Mouse (Mus musculus) myocyte (in vitro differentiated cells): ENCODE data around the gene Aldh16a1. TPM values are rescaled to one million over a fixed set of nuclear protein-coding genes. Genes with fewer than 3 reads are reported as not detected.

Source experiments
- H3K27me3 ChIP-seq: one replicate; pipeline ENCODE4 v1.6.1; 2011; ENCODE audit not compliant: control insufficient read depth, insufficient read depth, insufficient read length
- H3K36me3 ChIP-seq: one replicate; pipeline ENCODE4 v1.6.1; 2011; ENCODE audit not compliant: control insufficient read depth, insufficient read depth
- H3K4me2 ChIP-seq: one replicate; pipeline ENCODE4 v1.6.1; 2011; ENCODE audit warnings: low read depth, control low read depth
- H3K4me3 ChIP-seq: one replicate; pipeline ENCODE4 v1.5.1; 2011; ENCODE audit warnings: mild to moderate bottlenecking, control low read depth, moderate library complexity
- H3K79me2 ChIP-seq: one replicate; pipeline ENCODE4 v1.6.1; 2011; ENCODE audit not compliant: control insufficient read depth, insufficient read depth
- H3ac ChIP-seq: one replicate; pipeline ENCODE4 v1.6.1; 2011; ENCODE audit not compliant: control insufficient read depth, insufficient read length
- CEBPB ChIP-seq: IDR thresholded peaks from 2 replicates; pipeline ENCODE4 v1.6.1; 2011; ENCODE audit warnings: mild to moderate bottlenecking, moderate library complexity; ENCODE audit not compliant: poor library complexity, insufficient read depth, severe bottlenecking
- E2F4 ChIP-seq: IDR thresholded peaks from one replicate; pipeline ENCODE4 v1.6.1; 2011; ENCODE audit warnings: mild to moderate bottlenecking, control low read depth, moderate library complexity; ENCODE audit not compliant: insufficient read depth
- MAX ChIP-seq: IDR thresholded peaks from one replicate; pipeline ENCODE4 v1.6.1; 2011; ENCODE audit warnings: low read depth, mild to moderate bottlenecking, control low read depth
- MYOD1 ChIP-seq, 3 experiments: IDR thresholded peaks; one replicate each; pipeline ENCODE4 v1.6.1; 2011; ENCODE audit warnings: control low read depth in 2 of 3, low read depth in 2 of 3, mild to moderate bottlenecking in 2 of 3, moderate library complexity in 1 of 3; ENCODE audit not compliant: insufficient read length in 2 of 3, control insufficient read depth in 1 of 3
- MYOG ChIP-seq, 3 experiments: IDR thresholded peaks; one replicate each; pipeline ENCODE4 v1.6.1; 2011; ENCODE audit warnings: control low read depth in 2 of 3, low read depth in 2 of 3, mild to moderate bottlenecking in 2 of 3; ENCODE audit not compliant: insufficient read length in 2 of 3, control insufficient read depth in 1 of 3, insufficient read depth in 1 of 3
- POLR2A ChIP-seq: IDR thresholded peaks from one replicate; pipeline ENCODE4 v1.6.1; 2011; ENCODE audit warnings: low read depth, mild to moderate bottlenecking, control low read depth, moderate library complexity; ENCODE audit not compliant: insufficient read length
- POLR2AphosphoS2 ChIP-seq: IDR thresholded peaks from one replicate; pipeline ENCODE4 v1.6.1; 2011; ENCODE audit warnings: low read depth, control low read depth; ENCODE audit not compliant: insufficient read length
- REST ChIP-seq: IDR thresholded peaks from one replicate; pipeline ENCODE4 v1.6.1; 2011; ENCODE audit warnings: mild to moderate bottlenecking, control low read depth, moderate library complexity; ENCODE audit not compliant: insufficient read depth, insufficient read length
- SRF ChIP-seq: IDR thresholded peaks from one replicate; pipeline ENCODE4 v1.6.1; 2011; ENCODE audit warnings: low read depth; ENCODE audit not compliant: control insufficient read depth, insufficient read length
- TCF12 ChIP-seq: IDR thresholded peaks from one replicate; pipeline ENCODE4 v1.6.1; 2011; ENCODE audit warnings: mild to moderate bottlenecking, control low read depth; ENCODE audit not compliant: poor library complexity, insufficient read depth, severe bottlenecking
- TCF3 ChIP-seq: IDR thresholded peaks from one replicate; pipeline ENCODE4 v1.6.1; 2011; ENCODE audit warnings: low read depth, control low read depth; ENCODE audit not compliant: insufficient read length
- USF1 ChIP-seq: IDR thresholded peaks from one replicate; pipeline ENCODE4 v1.6.1; 2011; ENCODE audit warnings: low read depth, mild to moderate bottlenecking, control low read depth, moderate library complexity
- polyA plus RNA-seq: library from polyadenylated mRNA; unstranded; fragments of >200 nt; fragmentation: generic; extraction: Trizol; gene quantifications from one replicate; pipeline ENCODE4 v1.2.1, GENCODE M21; 2012; ENCODE audit warnings: missing spikeins

Aldh16a1 gene
- polyA plus RNA-seq, 1 experiment, result 29.0 TPM

DNA sequence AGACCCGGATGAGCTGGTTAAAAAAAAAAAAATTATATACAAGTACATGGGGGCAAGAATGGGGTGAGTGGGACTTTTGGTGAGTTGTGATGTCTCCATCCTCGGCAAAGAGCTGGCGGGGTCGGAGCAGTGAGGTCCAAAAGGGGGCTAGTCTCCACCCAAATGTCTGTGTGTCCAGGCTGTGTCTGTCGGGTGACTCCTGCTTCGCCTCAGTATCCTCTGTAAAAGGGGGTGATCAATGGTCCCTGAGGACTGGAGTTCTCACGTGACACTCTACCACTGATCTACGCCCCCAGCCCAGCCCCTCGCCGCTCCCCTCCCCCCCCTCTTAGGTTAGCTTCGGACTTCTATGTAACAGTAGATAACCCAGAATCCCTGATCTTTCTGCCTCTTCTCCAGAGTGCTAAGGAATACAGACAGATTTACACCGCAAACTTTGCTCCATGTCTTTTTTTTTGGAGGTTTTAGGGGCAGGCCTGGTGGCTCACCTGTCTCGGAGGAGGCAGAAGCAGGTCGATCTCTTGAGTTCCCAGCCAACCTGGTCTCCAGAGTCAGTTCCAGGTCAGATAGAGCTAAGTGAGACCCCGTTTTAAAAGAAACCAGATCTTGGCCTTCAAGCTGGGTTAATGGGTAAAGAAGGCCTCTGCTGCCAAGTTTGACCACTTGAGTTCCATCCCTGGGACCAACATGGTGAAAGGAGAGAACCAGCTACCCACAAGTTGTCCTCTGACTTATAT is 24.4 kb downstream of the Aldh16a1 start:
- Histone ChIP-seq H3K36me3 (peaks cover 23% of the 10 kb centered on the region), H3K79me2 (peaks cover 28% of the 10 kb centered on the region), H3K4me2 (peak overlapping the region; percentile 86), H3K4me3 (peak overlapping the region; percentile 81), H3K27me3 (no peaks in the 10 kb centered on the region), H3ac (peak overlapping the region; percentile 18)
- TF ChIP-seq POLR2A (peak; percentile 36), TCF3 (no peak), POLR2AphosphoS2 (peak; percentile 39)

DNA sequence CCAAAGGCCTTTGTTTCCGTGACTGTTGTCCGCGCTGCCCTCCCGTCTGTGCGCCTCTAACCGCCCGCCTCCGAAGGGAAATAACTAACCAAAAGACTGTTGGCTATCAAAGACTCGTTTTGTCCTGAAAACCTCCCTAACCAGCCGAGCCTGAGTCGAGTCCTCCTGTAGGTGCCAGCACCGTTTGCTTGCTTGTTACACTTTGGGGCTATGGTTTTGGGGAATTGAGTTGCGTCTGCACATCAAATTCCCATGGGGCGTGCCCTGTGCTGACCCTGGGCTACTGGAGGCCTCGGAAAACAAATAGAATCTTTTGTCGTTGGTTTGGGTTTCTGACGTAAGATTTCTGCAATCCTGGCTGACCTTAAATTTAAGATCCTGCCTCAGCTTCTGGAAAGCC is 25.1 kb downstream of the Aldh16a1 start:
- H3K36me3 ChIP-seq, result peaks cover 23% of the 10 kb centered on the region
- H3ac ChIP-seq, result peak overlapping the region; percentile 18
- H3K4me3 ChIP-seq, result peak overlapping the region; percentile 81
- peaks cover 28% of the 10 kb centered on the region for H3K79me2 ChIP-seq
- no peaks in the 10 kb centered on the region for H3K27me3 ChIP-seq
- TF ChIP-seq TCF12 (no peak), POLR2AphosphoS2 (peak; percentile 54), MYOG (IDR thresholded peaks at IDR 0.05; ENCODE audit: control insufficient read depth in 1 of 3, insufficient read depth in 1 of 3, insufficient read length in 2 of 3, low read depth in 2 of 3) (no peak), MAX (no peak), TCF3 (no peak), MYOD1 (IDR thresholded peaks at IDR 0.05; ENCODE audit: control insufficient read depth in 1 of 3, insufficient read length in 2 of 3, low read depth in 2 of 3) (no peak), REST (no peak), CEBPB (peak; percentile 98), E2F4 (no peak), USF1 (no peak), POLR2A (no peak)
- H3K4me2 ChIP-seq, result peak overlapping the region; percentile 86

DNA sequence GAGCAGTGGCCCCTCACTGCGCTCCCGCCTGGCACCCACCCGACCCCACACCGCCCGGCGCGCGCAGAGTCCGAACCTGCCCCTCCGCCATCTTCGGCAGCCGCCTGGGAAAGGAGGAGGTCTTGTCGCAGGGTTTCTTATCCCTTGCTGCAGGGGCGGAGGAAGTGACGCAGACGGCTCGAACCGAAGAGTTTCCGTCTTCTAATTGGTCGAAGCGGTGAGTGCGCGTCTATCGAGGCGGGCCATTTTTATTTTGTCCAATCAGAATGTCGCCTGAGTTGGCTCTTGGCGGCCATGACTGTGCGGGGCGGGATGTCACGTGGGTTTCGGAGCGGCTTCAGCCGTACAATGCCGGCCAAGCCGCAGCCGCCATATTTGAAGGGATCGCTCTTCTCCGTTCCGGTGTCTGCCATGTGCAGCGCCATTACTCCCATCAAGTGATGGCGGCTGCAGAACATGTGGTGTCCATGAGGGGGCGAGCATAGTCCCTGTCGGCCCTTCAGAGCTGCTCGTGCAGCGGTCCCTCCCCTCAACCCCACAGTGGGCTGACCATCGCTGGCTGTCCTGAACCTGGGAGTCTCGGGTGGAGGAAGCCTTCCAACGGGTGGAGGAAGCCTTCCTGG is 25.6 kb downstream of the Aldh16a1 start, which contains the start of gene Rpl13a:
Rpl13a (minus strand) TSS at position 138 of the 623 bp plus-strand sequence.
- Histone ChIP-seq H3K27me3 (no peaks in the 10 kb centered on the region), H3K79me2 (peaks cover 32% of the 10 kb centered on the region), H3K4me3 (peak within 1 kb of the TSS; percentile 81), H3ac (peak within 1 kb of the TSS; percentile 63), H3K4me2 (peak within 1 kb of the TSS; percentile 99), H3K36me3 (peaks cover 23% of the 10 kb centered on the region)
- TF ChIP-seq MYOG (IDR thresholded peaks at IDR 0.05; ENCODE audit: control insufficient read depth in 1 of 3, insufficient read depth in 1 of 3, insufficient read length in 2 of 3, low read depth in 2 of 3) (peak in 1 of 3 experiments; percentile 59), USF1 (peak; percentile 73), SRF (no peak), POLR2A (peak; percentile 92), MAX (peak; percentile 79), MYOD1 (IDR thresholded peaks at IDR 0.05; ENCODE audit: control insufficient read depth in 1 of 3, insufficient read length in 2 of 3, low read depth in 2 of 3) (peak in 1 of 3 experiments; percentile 46), CEBPB (no peak), TCF3 (no peak), POLR2AphosphoS2 (peak; percentile 90)

DNA sequence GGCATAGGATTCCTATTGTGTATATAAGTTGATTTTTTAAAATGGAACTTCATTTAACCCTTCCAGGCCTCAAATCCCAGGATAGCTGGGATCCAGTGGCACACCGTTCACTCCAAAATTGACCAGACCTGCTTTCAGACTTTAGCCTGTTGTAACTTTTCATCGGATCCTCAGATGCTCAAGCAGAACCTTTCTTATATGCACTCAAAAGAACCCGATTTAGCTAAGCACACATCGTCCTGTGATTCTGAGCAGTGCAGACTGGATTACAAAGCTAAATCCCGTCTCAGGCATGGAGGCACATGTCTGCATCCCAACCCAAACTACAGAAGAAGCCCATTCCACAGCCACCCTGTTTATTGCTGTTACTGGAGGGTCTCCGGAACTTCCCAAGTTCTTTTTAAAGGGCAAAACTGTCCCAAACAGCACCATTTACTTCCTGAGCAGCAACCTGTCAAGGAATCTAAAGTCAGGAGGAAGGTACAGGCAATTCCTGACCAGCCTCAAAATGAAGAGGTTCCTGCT is 26.6 kb downstream of the Aldh16a1 start:
- Histone ChIP-seq H3K36me3 (peaks cover 27% of the 10 kb centered on the region), H3K4me3 (peak overlapping the region; percentile 81), H3K79me2 (peaks cover 41% of the 10 kb centered on the region), H3K27me3 (no peaks in the 10 kb centered on the region), H3K4me2 (peak overlapping the region; percentile 99), H3ac (peak overlapping the region; percentile 63)
- TF ChIP-seq POLR2AphosphoS2 (peak; percentile 47), USF1 (no peak)

DNA sequence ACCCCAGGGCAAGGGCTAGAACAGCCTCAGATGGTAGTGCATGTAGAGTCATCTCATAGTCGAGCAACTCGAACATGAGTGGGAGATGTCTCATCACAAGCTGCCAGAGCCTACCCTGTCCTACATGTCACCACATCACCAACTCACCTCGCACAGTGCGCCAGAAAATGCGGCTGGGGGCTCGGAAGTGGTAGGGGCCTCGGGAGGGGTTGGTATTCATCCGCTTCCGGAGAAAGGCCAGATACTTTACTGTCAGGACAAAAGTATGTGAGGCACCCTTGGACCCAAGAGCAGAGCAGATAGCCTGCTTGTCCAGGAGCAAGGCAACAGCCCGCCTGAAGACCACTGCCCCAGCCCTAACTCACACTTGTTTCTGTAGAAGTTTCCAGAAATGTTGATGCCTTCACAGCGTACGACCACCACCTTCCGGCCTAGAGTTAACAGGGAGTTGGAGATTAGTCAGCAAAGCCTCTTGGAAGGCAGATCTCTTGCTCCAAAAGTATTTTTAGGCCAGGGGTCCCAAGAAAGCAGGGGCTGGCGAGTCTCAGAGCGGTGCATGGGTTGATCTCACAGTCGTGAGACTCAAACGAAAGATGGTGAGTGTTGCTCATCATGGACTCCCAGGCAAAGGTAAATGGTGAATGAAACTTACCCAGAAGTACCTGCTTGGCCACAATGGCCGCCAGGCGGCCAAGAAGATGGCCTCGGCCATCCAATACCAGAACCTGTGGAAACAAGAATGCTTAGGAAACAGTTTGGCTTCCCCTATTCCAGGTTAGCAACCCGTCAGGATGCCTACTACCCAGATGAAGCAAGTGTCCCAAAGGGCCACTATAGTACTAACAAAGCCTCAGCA is 27.3 kb downstream of the Aldh16a1 start:
- peak overlapping the region; percentile 81 for H3K4me3 ChIP-seq
- peaks cover 34% of the 10 kb centered on the region for H3K36me3 ChIP-seq
- no peaks in the 10 kb centered on the region for H3K27me3 ChIP-seq
- peak overlapping the region; percentile 63 for H3ac ChIP-seq
- peak overlapping the region; percentile 99 for H3K4me2 ChIP-seq
- peaks cover 44% of the 10 kb centered on the region for H3K79me2 ChIP-seq
- TF ChIP-seq POLR2A (no peak), POLR2AphosphoS2 (peak; percentile 4)
